Mouse (Mus musculus) spleen, postnatal 10 days (tissue): ENCODE results near the gene Cbll1.

Experiments used
- DNase-seq, 2 experiments: peaks; one replicate each; pipeline ENCODE4 v3.0.0; 2021 to 2022; ENCODE audit warnings: low spot score in 2 of 2

Gene Cbll1

GRCm38 (mm10) chr12:31499314-31500131, at the start of gene Cbll1:
Cbll1 (minus strand) TSS chr12:31499616.
- DNase-seq = peak; percentile 94 to 96

GRCm38 (mm10) chr12:31546061-31546460, 46.6 kb upstream of the Cbll1 start:
- no peak for DNase-seq

- DNase-seq = no peak
Observed at GRCm38 (mm10) chr12:31545219-31545618, 45.8 kb upstream of the Cbll1 start.

- DNase-seq = no peak
Observed at GRCm38 (mm10) chr12:31541541-31541940, 42.1 kb upstream of the Cbll1 start.

GRCm38 (mm10) chr12:31539783-31540182, 40.4 kb upstream of the Cbll1 start:
- no peak for DNase-seq

GRCm38 (mm10) chr12:31537515-31538230, 38.3 kb upstream of the Cbll1 start:
- no peak for DNase-seq

GRCm38 (mm10) chr12:31534060-31534843, 34.8 kb upstream of the Cbll1 start:
- no peak for DNase-seq

GRCm38 (mm10) chr12:31533218-31533908, 33.9 kb upstream of the Cbll1 start:
- DNase-seq = no peak

GRCm38 (mm10) chr12:31532054-31532453, 32.6 kb upstream of the Cbll1 start:
- no peak for DNase-seq

GRCm38 (mm10) chr12:31527407-31527806, 28.0 kb upstream of the Cbll1 start:
- DNase-seq = no peak

- DNase-seq = no peak
Observed at GRCm38 (mm10) chr12:31521371-31521770, 22.0 kb upstream of the Cbll1 start.

GRCm38 (mm10) chr12:31520119-31520518, 20.7 kb upstream of the Cbll1 start:
- DNase-seq = no peak

- DNase-seq = no peak
Observed at GRCm38 (mm10) chr12:31513724-31514503, 14.5 kb upstream of the Cbll1 start.

- no peak for DNase-seq
Observed at GRCm38 (mm10) chr12:31512634-31513411, 13.4 kb upstream of the Cbll1 start.

- DNase-seq = no peak
Observed at GRCm38 (mm10) chr12:31511218-31511617, 11.8 kb upstream of the Cbll1 start.

- no peak for DNase-seq
Observed at GRCm38 (mm10) chr12:31508496-31508895, 9.1 kb upstream of the Cbll1 start.

GRCm38 (mm10) chr12:31507718-31508364, 8.4 kb upstream of the Cbll1 start:
- no peak for DNase-seq

- DNase-seq = no peak
Observed at GRCm38 (mm10) chr12:31503211-31503610, 3.8 kb upstream of the Cbll1 start.

- no peak for DNase-seq
Observed at GRCm38 (mm10) chr12:31501266-31501665, 1.9 kb upstream of the Cbll1 start.
